Mouse (Mus musculus) limb, embryonic 15.5 days (tissue): ENCODE measurements around the gene Nup54. TPM values are rescaled to one million over a fixed set of nuclear protein-coding genes. Genes with fewer than 3 reads are reported as not detected.

Source experiments
- ATAC-seq: fragments of 200-750 bp; cut with Nextera tagmentation; 2 replicates; pipeline ENCODE4 v1.8.0; 2017; ENCODE audit warnings: low read depth, moderate TSS enrichment; ENCODE audit not compliant: insufficient number of reproducible peaks, low FRiP score, low TSS enrichment
- H3K27ac ChIP-seq: fragments of 300-500 bp; sonication (generic); 2 replicates; pipeline ENCODE4 v1.5.1; 2015; ENCODE audit warnings: moderate library complexity, mild to moderate bottlenecking, inconsistent platforms
- H3K27me3 ChIP-seq: fragments of 300-500 bp; sonication (generic); 2 replicates; pipeline ENCODE4 v1.6.1; 2015; ENCODE audit warnings: inconsistent platforms
- H3K36me3 ChIP-seq: fragments of 300-500 bp; sonication (generic); 2 replicates; pipeline ENCODE4 v1.6.1; 2015; ENCODE audit warnings: inconsistent platforms
- H3K4me1 ChIP-seq: fragments of 300-500 bp; sonication (generic); 2 replicates; pipeline ENCODE4 v1.6.1; 2015; ENCODE audit warnings: inconsistent platforms
- H3K4me2 ChIP-seq: fragments of 300-500 bp; sonication (generic); 2 replicates; pipeline ENCODE4 v1.6.1; 2015; ENCODE audit warnings: mild to moderate bottlenecking, inconsistent platforms
- H3K4me3 ChIP-seq: fragments of 300-500 bp; sonication (generic); 2 replicates; pipeline ENCODE4 v1.5.1; 2015; ENCODE audit warnings: mild to moderate bottlenecking, inconsistent platforms
- H3K9ac ChIP-seq: fragments of 300-500 bp; sonication (generic); 2 replicates; pipeline ENCODE4 v1.6.1; 2015; ENCODE audit warnings: inconsistent platforms
- H3K9me3 ChIP-seq: fragments of 300-500 bp; sonication (generic); 2 replicates; pipeline ENCODE4 v1.6.1; 2016; ENCODE audit warnings: inconsistent platforms
- WGBS: fragments of 180-500 bp; shearing (Covaris S2); methylation state at CpG from one replicate; pipeline ENCODE4 v1.1.7; 2015; 5-methylcytosine and 5-hydroxymethylcytosine counted together
- polyA plus RNA-seq: library from polyadenylated mRNA; unstranded; fragments of >200 nt; fragmentation: Nextera tagmentation; extraction: Ambion mirVana; gene quantifications from 2 replicates; pipeline ENCODE4 v1.2.1, GENCODE M21; 2015

The Nup54 gene
- polyA plus RNA-seq, 1 experiment from 2014 or later = 47.7 TPM

GRCm38 (mm10) chr5:92410486-92410885 is 24.5 kb downstream of the Nup54 start:
- no peak for ATAC-seq
- Histone ChIP-seq H3K36me3 (peaks cover 15% of the 10 kb centered on the region), H3K9me3 (no peaks in the 10 kb centered on the region), H3K4me3 (no peak overlapping the region), H3K9ac (no peak overlapping the region), H3K27ac (no peak overlapping the region), H3K4me1 (no peaks in the 10 kb centered on the region), H3K27me3 (no peaks in the 10 kb centered on the region), H3K4me2 (no peak overlapping the region)
- WGBS = 80% methylated on average over 5 of the region's 5 CpGs

DNA sequence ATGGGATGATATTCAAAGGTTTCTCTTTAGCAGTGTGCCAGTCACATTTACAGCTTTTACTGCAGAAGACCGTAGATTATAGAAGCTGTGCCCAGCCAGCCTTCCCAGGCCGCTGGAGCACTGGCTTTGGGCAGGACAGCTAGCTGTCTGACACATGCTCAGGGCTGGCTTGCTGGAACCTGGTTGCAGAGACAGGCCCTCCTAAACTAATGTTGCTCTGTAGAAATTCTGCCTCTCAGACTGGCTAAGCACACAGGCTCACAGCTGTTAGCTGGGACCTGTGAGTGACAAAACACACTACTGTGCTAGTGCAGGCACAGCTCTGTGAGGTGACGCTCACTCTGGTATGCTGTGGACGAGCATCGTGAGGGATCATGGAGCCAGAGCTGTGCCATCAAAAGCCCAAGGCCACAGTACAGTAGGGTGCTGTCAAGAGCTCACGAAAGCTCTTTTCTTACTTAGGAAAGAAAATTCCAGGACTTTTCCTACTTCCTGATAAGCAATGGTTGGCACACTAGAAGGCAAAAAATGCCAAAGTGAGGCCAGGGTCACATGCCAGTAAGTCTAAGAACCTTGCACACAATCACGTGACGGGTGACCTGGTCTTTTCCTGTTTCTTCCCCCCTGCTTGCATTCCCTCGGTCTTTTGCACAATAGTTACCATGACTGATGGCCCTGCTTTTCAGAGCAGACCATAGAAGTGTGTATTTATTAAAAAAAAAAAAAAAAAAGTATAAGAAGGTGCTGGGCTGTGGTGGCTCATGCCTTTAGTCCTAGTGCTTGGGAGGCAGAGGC is 25.5 kb downstream of the Nup54 start:
- Histone ChIP-seq H3K4me2 (no peak overlapping the region), H3K9ac (no peak overlapping the region), H3K27ac (no peak overlapping the region), H3K9me3 (no peaks in the 10 kb centered on the region), H3K4me3 (no peak overlapping the region), H3K27me3 (no peaks in the 10 kb centered on the region), H3K4me1 (no peaks in the 10 kb centered on the region), H3K36me3 (peaks cover 8% of the 10 kb centered on the region; the same call in 1 of the 2 replicates)
- ATAC-seq = no peak
- 75% methylated on average over 9 of the region's 9 CpGs for WGBS

GRCm38 (mm10) chr5:92404400-92404678 is 30.7 kb downstream of the Nup54 start:
- no peaks in the 10 kb centered on the region for H3K27me3 ChIP-seq
- no peak for ATAC-seq
- no peak overlapping the region for H3K27ac ChIP-seq
- no peak overlapping the region for H3K9ac ChIP-seq
- no peak overlapping the region for H3K4me2 ChIP-seq
- no peaks in the 10 kb centered on the region for H3K9me3 ChIP-seq
- H3K4me3 ChIP-seq = no peak overlapping the region
- no peaks in the 10 kb centered on the region for H3K36me3 ChIP-seq
- 7% methylated on average over 2 of the region's 2 CpGs for WGBS
- no peaks in the 10 kb centered on the region for H3K4me1 ChIP-seq

DNA sequence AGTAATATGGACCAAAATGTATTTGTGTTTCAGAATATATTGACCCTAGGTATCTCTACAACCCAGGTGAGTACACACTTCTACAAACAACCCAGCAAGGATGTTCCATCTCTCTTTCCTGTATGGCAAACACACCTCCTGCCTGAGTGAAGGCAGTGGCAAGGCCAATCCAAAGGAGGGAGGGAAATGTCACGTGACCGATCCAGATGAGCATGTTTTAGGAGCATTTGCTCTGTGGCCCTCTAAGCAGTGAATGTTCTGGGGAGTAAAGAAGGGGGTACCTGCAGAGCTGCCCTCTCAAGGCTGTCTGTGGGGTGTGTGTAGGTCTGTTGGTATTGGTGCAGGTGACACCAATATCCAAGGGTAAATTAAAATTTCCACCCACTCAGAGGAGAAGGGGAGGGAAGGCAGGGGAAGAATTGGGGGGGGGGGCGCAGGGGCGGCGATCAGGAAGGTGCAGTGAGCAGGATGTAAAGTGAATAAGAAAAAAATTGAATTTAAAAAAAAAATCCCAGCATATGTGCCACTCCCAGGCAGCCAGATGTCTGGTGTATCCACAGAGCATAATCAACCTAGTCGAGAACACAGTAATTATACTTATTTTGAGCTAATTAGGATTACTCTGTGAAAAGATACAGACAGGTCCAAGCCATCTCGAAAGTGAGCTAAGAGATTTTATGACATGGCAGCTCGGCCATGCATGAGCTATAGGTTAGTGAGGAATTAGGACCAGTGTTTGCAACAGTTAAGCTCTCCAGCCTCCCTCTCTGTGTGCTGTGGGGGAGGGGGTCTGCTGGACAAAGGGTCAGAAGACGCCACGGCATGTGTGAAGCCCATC is 31.2 kb downstream of the Nup54 start:
- Histone ChIP-seq H3K9me3 (no peaks in the 10 kb centered on the region), H3K27me3 (no peaks in the 10 kb centered on the region), H3K4me2 (no peak overlapping the region), H3K4me3 (no peak overlapping the region), H3K36me3 (no peaks in the 10 kb centered on the region), H3K9ac (no peak overlapping the region), H3K27ac (no peak overlapping the region), H3K4me1 (no peaks in the 10 kb centered on the region)
- WGBS = 41% methylated on average over 10 of the region's 10 CpGs
- no peak for ATAC-seq

GRCm38 (mm10) chr5:92402816-92403215 is 32.2 kb downstream of the Nup54 start:
- H3K9me3 ChIP-seq = no peaks in the 10 kb centered on the region
- no peaks in the 10 kb centered on the region for H3K27me3 ChIP-seq
- H3K36me3 ChIP-seq = no peaks in the 10 kb centered on the region
- H3K4me2 ChIP-seq = no peak overlapping the region
- H3K9ac ChIP-seq = no peak overlapping the region
- WGBS = 68% methylated on average over 9 of the region's 9 CpGs
- ATAC-seq = no peak
- H3K27ac ChIP-seq = no peak overlapping the region
- H3K4me1 ChIP-seq = no peaks in the 10 kb centered on the region
- H3K4me3 ChIP-seq = no peak overlapping the region

DNA sequence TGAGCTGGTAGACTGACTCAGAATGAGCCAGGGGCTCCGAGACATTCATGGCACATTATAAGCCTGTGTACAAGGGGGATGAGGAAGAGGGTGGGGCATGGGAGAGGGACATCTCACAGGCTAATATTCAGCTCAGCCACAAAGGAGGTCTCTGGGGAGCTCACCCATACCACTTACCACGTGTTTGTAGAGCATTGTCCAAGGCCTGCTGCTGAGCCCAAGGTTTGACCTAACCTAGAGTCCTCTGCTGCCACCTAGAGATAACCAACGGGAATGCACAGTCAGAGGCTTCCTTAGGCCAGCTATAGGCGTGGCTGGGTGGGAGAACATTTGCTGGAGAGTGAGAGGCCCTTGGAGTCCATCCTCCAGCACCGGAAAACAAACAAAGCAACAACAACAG is 36.9 kb downstream of the Nup54 start:
- Histone ChIP-seq H3K4me3 (no peak overlapping the region), H3K27me3 (peaks cover 7% of the 10 kb centered on the region; the same call in 1 of the 2 replicates), H3K36me3 (no peaks in the 10 kb centered on the region), H3K27ac (no peak overlapping the region), H3K9ac (no peak overlapping the region), H3K4me2 (no peak overlapping the region), H3K9me3 (no peaks in the 10 kb centered on the region), H3K4me1 (no peaks in the 10 kb centered on the region)
- 23% methylated on average over 5 of the region's 5 CpGs for WGBS
- ATAC-seq = 0 out of 2 replicates have a peak, but pooled peaks have one; percentile 50

DNA sequence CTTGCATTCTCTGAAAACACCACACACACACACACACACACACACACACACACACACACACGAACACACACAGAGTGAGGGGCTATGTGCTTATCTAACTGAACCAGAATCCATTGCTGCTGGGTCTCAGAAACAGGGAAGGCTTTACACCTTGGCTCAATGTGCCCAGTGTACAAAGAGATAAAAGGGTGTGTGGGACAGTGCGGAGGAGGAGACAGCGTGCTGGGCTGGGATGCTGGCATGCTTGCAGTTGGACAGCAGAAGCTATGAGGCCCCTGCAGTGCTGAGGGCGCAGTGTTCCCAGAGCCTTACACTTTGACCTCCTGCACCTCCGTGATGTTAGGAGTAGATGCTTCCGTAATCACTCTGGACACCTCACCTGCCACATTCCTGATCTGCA is 38.5 kb downstream of the Nup54 start:
- no peaks in the 10 kb centered on the region for H3K36me3 ChIP-seq
- no peak overlapping the region for H3K4me2 ChIP-seq
- ATAC-seq = no peak
- H3K27me3 ChIP-seq = peaks cover 16% of the 10 kb centered on the region
- H3K27ac ChIP-seq = no peak overlapping the region
- 86% methylated on average over 6 of the region's 6 CpGs for WGBS
- H3K4me1 ChIP-seq = 0 out of 2 replicates have a peak, but pooled peaks cover 4% of the 10 kb centered on the region
- H3K4me3 ChIP-seq = no peak overlapping the region
- no peak overlapping the region for H3K9ac ChIP-seq
- no peaks in the 10 kb centered on the region for H3K9me3 ChIP-seq

DNA sequence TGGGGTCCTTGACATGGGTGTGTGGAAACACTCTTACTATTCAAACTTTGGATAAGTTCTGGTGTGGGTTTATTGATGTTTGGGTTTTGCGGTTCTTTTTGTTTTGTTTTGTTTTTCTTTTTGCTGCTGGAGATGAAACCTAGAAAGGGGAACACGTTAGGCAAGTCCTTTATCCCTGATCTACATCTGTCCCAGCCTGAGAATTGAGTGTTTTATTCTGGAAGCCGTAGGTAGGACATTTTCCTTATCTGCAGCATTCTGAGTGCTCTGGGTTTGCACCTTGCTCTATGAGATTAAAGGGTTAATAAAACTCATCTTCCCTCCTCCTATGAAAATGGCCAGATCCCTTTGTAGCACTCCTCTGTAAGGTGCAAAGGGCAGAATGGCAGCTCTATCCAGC is 39.3 kb downstream of the Nup54 start:
- WGBS = 87% methylated on average over 3 of the region's 3 CpGs
- ATAC-seq = no peak
- no peak overlapping the region for H3K9ac ChIP-seq

GRCm38 (mm10) chr5:92393863-92394262 is 41.2 kb downstream of the Nup54 start:
- no peak overlapping the region for H3K27ac ChIP-seq
- 0 out of 2 replicates have a peak, but pooled peaks cover 4% of the 10 kb centered on the region for H3K4me1 ChIP-seq
- no peak for ATAC-seq
- H3K27me3 ChIP-seq = peaks cover 24% of the 10 kb centered on the region
- no peaks in the 10 kb centered on the region for H3K36me3 ChIP-seq
- 68% methylated on average over 10 of the region's 10 CpGs for WGBS
- H3K9ac ChIP-seq = no peak overlapping the region
- H3K9me3 ChIP-seq = no peaks in the 10 kb centered on the region
- no peak overlapping the region for H3K4me3 ChIP-seq
- H3K4me2 ChIP-seq = no peak overlapping the region

More for the DNA sequence above, 39.3 kb downstream of the Nup54 start:
- no peaks in the 10 kb centered on the region for H3K9me3 ChIP-seq
- H3K27me3 ChIP-seq = peaks cover 20% of the 10 kb centered on the region
- no peak overlapping the region for H3K27ac ChIP-seq
- no peak overlapping the region for H3K4me2 ChIP-seq
- H3K4me3 ChIP-seq = no peak overlapping the region
- H3K36me3 ChIP-seq = no peaks in the 10 kb centered on the region
- H3K4me1 ChIP-seq = 0 out of 2 replicates have a peak, but pooled peaks cover 4% of the 10 kb centered on the region

DNA sequence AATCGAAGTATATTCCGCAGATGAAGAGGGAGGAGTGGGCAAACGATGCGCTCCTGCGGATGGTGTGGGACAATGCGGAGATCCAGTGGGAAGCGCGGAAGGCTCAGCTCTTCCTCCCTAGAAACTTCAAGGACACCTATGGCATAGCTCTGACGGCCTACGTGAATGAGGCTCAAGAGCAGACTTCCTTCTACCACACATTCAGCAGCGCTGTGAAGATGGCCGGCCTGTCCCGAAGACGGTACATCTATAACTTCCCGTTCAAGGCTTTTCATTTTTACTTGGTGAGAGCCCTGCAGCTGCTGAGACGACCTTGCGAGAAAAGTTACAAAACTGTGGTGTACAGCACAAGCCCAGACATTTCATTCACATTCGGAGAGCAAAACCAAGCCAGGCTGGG is 42.5 kb downstream of the Nup54 start:
- H3K4me1 ChIP-seq = 0 out of 2 replicates have a peak, but pooled peaks cover 6% of the 10 kb centered on the region
- H3K4me2 ChIP-seq = peak overlapping the region; percentile 34
- peaks cover 24% of the 10 kb centered on the region for H3K27me3 ChIP-seq
- no peaks in the 10 kb centered on the region for H3K36me3 ChIP-seq
- no peak overlapping the region for H3K9ac ChIP-seq
- peak overlapping the region; percentile 18 for H3K4me3 ChIP-seq
- 42% methylated on average over 18 of the region's 18 CpGs for WGBS
- no peak overlapping the region for H3K27ac ChIP-seq
- no peaks in the 10 kb centered on the region for H3K9me3 ChIP-seq
- no peak for ATAC-seq

GRCm38 (mm10) chr5:92390615-92391014 is 44.4 kb downstream of the Nup54 start:
- H3K27ac ChIP-seq = peak overlapping the region; percentile 27; the same call in 1 of the 2 replicates
- peaks cover 24% of the 10 kb centered on the region for H3K27me3 ChIP-seq
- WGBS = 65% methylated on average over 8 of the region's 8 CpGs
- no peak overlapping the region for H3K4me2 ChIP-seq
- H3K9me3 ChIP-seq = no peaks in the 10 kb centered on the region
- H3K4me1 ChIP-seq = peaks cover 10% of the 10 kb centered on the region; the same call in 1 of the 2 replicates
- no peak for ATAC-seq
- no peak overlapping the region for H3K4me3 ChIP-seq
- no peaks in the 10 kb centered on the region for H3K36me3 ChIP-seq
- H3K9ac ChIP-seq = no peak overlapping the region

DNA sequence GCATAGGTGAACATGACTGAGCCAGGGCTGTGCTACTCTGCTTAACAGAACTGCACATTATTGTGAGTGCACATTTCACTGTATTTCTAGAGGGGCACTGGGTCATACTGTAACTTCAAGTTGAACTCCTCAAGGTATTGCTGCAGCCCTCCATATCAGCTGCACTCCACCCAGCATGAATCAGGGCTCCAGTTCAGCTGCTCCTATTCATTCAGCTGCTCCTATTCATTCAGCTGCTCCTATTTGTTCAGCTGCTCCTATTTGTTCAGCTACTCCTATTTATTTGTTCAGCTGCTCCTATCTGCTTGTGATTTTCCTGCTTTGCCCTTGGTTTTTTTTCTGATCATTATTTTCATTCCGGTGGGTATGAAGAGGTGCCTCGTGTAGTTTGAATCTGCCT is 45.0 kb downstream of the Nup54 start:
- peaks cover 10% of the 10 kb centered on the region; the same call in 1 of the 2 replicates for H3K4me1 ChIP-seq
- H3K4me3 ChIP-seq = no peak overlapping the region
- H3K4me2 ChIP-seq = no peak overlapping the region
- H3K27ac ChIP-seq = no peak overlapping the region
- 89% methylated on average over 2 of the region's 2 CpGs for WGBS
- H3K9me3 ChIP-seq = no peaks in the 10 kb centered on the region
- H3K27me3 ChIP-seq = peaks cover 24% of the 10 kb centered on the region
- H3K9ac ChIP-seq = no peak overlapping the region
- ATAC-seq = no peak
- no peaks in the 10 kb centered on the region for H3K36me3 ChIP-seq
